Mouse (Mus musculus) limb, embryonic 13.5 days (tissue): ENCODE results near the gene Rgs7bp. TPM values are rescaled to one million over a fixed set of nuclear protein-coding genes. Genes with fewer than 3 reads are reported as not detected.
A peak's percentile ranks its signal among the peaks of the same experiment; 100 is the strongest.

Experiments
- ATAC-seq: fragments of 200-750 bp; cut with Nextera tagmentation; 2 replicates; pipeline ENCODE4 v1.8.0; 2017; ENCODE audit warnings: low read depth, moderate number of reproducible peaks, moderate TSS enrichment; ENCODE audit not compliant: low FRiP score
- H3K27ac ChIP-seq: fragments of 300-500 bp; sonication (generic); 2 replicates; pipeline ENCODE4 v1.5.1; 2015; ENCODE audit warnings: inconsistent platforms, mild to moderate bottlenecking, moderate library complexity
- H3K27me3 ChIP-seq: fragments of 300-500 bp; sonication (generic); 2 replicates; pipeline ENCODE4 v1.6.1; 2015; ENCODE audit warnings: mild to moderate bottlenecking, inconsistent platforms
- H3K36me3 ChIP-seq: fragments of 300-500 bp; sonication (generic); 2 replicates; pipeline ENCODE4 v1.6.1; 2015; ENCODE audit warnings: inconsistent platforms, mild to moderate bottlenecking, moderate library complexity
- H3K4me1 ChIP-seq: fragments of 300-500 bp; sonication (generic); 2 replicates; pipeline ENCODE4 v1.6.1; 2015; ENCODE audit warnings: inconsistent platforms
- H3K4me2 ChIP-seq: fragments of 300-500 bp; sonication (generic); replicated peaks from 2 replicates; pipeline ENCODE4 v1.6.1; 2015; ENCODE audit warnings: inconsistent platforms, mild to moderate bottlenecking, moderate library complexity
- H3K4me3 ChIP-seq: fragments of 300-500 bp; sonication (generic); 2 replicates; pipeline ENCODE4 v1.5.1; 2015; ENCODE audit warnings: moderate library complexity, mild to moderate bottlenecking, inconsistent platforms
- H3K9ac ChIP-seq: fragments of 300-500 bp; sonication (generic); 2 replicates; pipeline ENCODE4 v1.6.1; 2015; ENCODE audit warnings: mild to moderate bottlenecking, inconsistent platforms
- H3K9me3 ChIP-seq: fragments of 300-500 bp; sonication (generic); 2 replicates; pipeline ENCODE4 v1.6.1; 2016; ENCODE audit warnings: inconsistent platforms
- WGBS: fragments of 180-500 bp; shearing (Covaris S2); methylation state at CpG from one replicate; pipeline ENCODE4 v1.1.7; 2015; 5-methylcytosine and 5-hydroxymethylcytosine counted together
- polyA plus RNA-seq: library from polyadenylated mRNA; unstranded; fragments of >200 nt; fragmentation: Nextera tagmentation; extraction: Ambion mirVana; gene quantifications from 2 replicates; pipeline ENCODE4 v1.2.1, GENCODE M21; 2015

Rgs7bp gene
- polyA plus RNA-seq, 1 experiment from 2014 or later: 2.1 TPM

DNA sequence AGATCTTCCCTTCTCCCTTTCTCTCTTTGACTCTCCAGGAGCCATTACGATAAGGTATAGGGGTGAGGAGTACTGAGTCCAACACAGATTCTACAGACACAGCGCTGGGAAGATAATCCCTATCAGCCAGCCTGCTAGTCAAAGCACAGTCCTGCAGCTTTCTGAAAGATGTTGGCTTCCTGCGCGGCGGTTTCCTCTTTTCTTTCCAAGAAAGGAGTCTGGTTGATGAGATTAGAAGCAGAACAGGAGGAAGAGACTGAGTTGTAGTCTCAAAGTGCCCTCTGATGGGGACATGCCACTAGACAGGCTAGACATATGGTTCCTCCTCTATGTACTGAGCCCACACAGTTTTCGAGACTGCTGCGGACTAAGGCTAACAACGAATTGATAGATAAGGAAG is 6.1 kb downstream of the Rgs7bp start:
- no peaks in the 10 kb centered on the region for H3K9me3 ChIP-seq
- no peak overlapping the region for H3K4me3 ChIP-seq
- no peak for ATAC-seq
- H3K4me2 ChIP-seq: no peak overlapping the region
- no peak overlapping the region for H3K9ac ChIP-seq
- peaks cover 24% of the 10 kb centered on the region for H3K27me3 ChIP-seq
- 81% methylated on average over 8 of the region's 8 CpGs for WGBS
- no peaks in the 10 kb centered on the region for H3K36me3 ChIP-seq
- H3K27ac ChIP-seq: no peak overlapping the region
- H3K4me1 ChIP-seq: no peaks in the 10 kb centered on the region

DNA sequence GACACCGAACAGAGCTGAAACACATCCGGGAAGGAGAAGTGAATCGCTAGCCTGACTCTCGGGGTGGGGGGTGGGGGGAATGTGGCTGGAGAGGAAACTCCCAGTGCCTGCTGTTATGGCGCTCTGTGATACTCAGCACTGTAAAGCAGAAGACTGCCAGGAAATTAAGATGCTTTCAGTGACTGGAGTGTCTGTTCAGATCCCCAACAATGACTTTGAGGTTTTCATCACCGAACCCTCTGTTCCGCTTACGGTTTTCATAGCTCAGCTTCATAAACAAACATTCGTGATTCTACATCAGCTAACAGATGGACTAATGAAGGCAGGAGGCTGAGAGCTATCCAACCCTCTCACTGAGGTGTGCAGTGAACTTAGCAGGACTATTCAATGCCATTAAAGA is 7.4 kb downstream of the Rgs7bp start:
- ATAC-seq: no peak
- H3K27me3 ChIP-seq: peaks cover 11% of the 10 kb centered on the region

DNA sequence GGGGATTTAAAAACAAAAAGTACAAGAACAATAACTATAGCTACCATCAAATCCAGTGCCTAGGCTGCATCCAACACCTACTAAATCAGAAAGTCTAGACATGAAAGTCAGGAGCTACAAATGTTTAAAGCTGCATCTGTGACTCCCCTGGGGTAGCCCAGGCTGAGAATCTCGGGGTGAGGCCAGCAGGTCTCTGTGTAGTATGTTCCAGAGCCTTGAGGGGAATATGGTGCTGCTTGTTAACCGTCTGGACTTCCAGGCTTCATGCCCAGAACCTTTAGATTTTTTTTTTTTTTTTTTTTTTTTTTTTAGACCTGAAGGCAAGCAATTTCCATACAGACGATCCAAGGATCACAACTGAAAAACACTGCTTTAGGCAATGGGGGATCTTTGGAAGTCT is 10.8 kb downstream of the Rgs7bp start:
- no peak overlapping the region for H3K9ac ChIP-seq
- H3K4me2 ChIP-seq: no peak overlapping the region
- H3K4me3 ChIP-seq: no peak overlapping the region
- H3K36me3 ChIP-seq: no peaks in the 10 kb centered on the region
- WGBS: 33% methylated on average over 3 of the region's 3 CpGs
- peak; percentile 48; the same call in 1 of the 2 replicates for ATAC-seq
- H3K27me3 ChIP-seq: no peaks in the 10 kb centered on the region
- H3K4me1 ChIP-seq: no peaks in the 10 kb centered on the region
- no peak overlapping the region for H3K27ac ChIP-seq
- no peaks in the 10 kb centered on the region for H3K9me3 ChIP-seq

More for the DNA sequence above, 7.4 kb downstream of the Rgs7bp start:
- Histone ChIP-seq H3K9me3 (no peaks in the 10 kb centered on the region), H3K4me1 (no peaks in the 10 kb centered on the region), H3K27ac (no peak overlapping the region), H3K4me2 (no peak overlapping the region), H3K36me3 (no peaks in the 10 kb centered on the region), H3K9ac (no peak overlapping the region), H3K4me3 (no peak overlapping the region)
- WGBS: 62% methylated on average over 9 of the region's 9 CpGs

DNA sequence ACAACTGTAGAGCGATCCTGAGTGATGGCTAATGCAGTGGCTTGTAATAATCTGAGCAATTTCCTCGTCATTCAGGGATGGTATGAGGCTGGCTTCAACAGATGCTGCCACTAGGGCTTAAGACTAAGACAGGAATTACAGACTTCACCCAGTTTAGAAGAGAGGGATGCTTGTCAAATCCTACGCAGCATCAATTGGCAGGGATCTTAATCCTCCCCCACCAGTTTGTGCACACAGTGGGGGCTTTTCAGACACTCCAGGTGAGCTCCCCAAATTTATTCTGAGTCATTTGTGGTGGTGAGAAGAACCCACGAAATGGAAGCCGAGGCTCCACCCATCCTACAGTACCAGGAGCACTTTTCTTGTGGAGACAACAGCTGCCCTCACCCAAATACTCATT is 16.4 kb downstream of the Rgs7bp start:
- no peaks in the 10 kb centered on the region for H3K36me3 ChIP-seq
- WGBS: 77% methylated on average over 5 of the region's 5 CpGs

DNA sequence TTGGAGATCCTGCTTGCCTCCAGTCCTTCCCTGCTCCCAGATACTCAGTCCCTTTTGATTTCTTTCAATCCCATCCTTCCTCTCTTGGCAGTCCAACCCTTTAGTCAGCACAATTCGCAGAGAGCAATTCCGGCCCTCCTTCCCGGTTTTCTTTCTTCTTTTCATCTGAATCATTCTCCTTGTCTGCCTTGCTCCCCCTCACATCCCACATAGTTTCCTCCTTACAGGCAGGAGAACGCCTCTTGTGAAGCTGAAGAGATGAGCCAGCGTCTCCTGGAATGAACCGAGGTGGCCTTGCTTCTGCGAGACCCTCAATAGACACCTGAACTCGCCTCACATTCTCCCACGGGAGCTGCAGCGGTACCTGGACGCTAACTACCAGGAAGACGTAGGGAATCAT is 16.9 kb downstream of the Rgs7bp start:
- Histone ChIP-seq H3K4me2 (no peak overlapping the region), H3K4me1 (no peaks in the 10 kb centered on the region)

More for the DNA sequence above, 16.4 kb downstream of the Rgs7bp start:
- Histone ChIP-seq H3K9ac (no peak overlapping the region), H3K9me3 (no peaks in the 10 kb centered on the region), H3K27me3 (no peaks in the 10 kb centered on the region), H3K27ac (no peak overlapping the region), H3K4me3 (no peak overlapping the region), H3K4me1 (no peaks in the 10 kb centered on the region), H3K4me2 (no peak overlapping the region)
- no peak for ATAC-seq

DNA sequence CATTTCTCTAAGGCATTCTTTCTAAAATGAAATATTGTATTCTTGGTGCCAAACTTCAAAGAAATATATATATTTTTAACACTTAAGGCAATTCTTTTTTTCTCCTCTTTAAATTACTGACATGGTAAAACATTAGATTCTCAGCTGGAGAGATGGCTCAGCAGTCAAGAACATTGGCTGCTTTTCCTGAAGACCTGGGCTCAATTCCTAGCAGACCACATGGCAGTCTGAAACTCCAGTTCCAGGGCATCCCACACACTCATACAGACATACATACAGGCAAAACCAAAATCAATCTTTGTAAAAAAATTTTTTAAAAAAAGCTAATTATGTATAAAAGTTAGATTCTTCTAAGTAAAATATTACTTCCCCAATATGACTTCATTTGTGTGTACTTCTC is 22.8 kb downstream of the Rgs7bp start:
- no peaks in the 10 kb centered on the region for H3K9me3 ChIP-seq
- no peaks in the 10 kb centered on the region for H3K27me3 ChIP-seq
- no peak overlapping the region for H3K4me3 ChIP-seq
- no peaks in the 10 kb centered on the region for H3K36me3 ChIP-seq
- no peak overlapping the region for H3K27ac ChIP-seq
- H3K4me2 ChIP-seq: no peak overlapping the region
- H3K4me1 ChIP-seq: no peaks in the 10 kb centered on the region
- H3K9ac ChIP-seq: no peak overlapping the region
- no peak for ATAC-seq

More for the DNA sequence above, 16.9 kb downstream of the Rgs7bp start:
- 86% methylated on average over 12 of the region's 12 CpGs for WGBS
- H3K9me3 ChIP-seq: no peaks in the 10 kb centered on the region
- no peak overlapping the region for H3K4me3 ChIP-seq
- ATAC-seq: no peak
- H3K9ac ChIP-seq: no peak overlapping the region
- H3K27me3 ChIP-seq: no peaks in the 10 kb centered on the region
- H3K27ac ChIP-seq: no peak overlapping the region
- H3K36me3 ChIP-seq: no peaks in the 10 kb centered on the region

DNA sequence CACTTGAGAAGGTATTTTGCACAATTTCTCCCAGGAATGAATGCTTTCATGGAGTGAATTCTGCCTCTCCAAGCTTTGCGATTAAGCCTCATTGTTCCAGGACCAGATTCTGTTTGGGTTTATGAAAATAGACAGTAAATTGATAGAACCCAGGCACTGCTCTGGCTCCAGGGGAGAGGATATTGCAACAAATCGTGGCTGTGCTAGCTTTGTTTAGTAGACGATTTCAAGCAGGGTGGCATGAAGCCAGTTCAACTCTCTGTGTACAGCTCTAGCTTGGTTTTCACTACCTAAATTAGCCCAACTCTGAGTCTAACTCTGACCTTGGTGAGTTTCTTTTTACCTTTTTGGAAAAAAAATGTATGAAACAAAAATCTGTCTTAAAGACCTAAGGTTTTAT is 26.5 kb downstream of the Rgs7bp start:
- H3K27ac ChIP-seq: no peak overlapping the region
- WGBS: 71% methylated on average over 3 of the region's 3 CpGs

DNA sequence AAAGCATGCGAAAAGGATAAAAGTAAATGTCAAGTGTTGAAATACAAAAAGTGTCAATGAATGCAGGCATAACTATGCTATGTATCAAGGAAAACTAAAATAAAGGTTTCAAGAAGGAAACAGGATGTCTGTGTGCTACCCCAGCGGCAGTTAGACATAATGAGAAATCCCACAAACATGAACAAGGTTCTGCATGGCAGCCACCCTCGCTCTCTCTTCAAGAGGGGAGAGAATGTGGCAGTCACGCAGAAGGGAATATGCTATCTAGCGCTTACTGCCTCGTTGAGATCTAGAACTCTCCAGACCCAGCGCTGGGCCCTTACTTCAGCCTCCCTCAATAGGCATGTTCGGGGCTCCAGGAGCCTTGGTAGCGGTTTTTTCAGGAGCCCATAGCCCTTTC is 38.2 kb downstream of the Rgs7bp start:
- no peak overlapping the region for H3K27ac ChIP-seq
- no peaks in the 10 kb centered on the region for H3K36me3 ChIP-seq
- no peak for ATAC-seq
- H3K9me3 ChIP-seq: no peaks in the 10 kb centered on the region
- no peaks in the 10 kb centered on the region for H3K4me1 ChIP-seq
- 81% methylated on average over 9 of the region's 9 CpGs for WGBS
- H3K4me2 ChIP-seq: no peak overlapping the region
- no peaks in the 10 kb centered on the region for H3K27me3 ChIP-seq
- H3K4me3 ChIP-seq: no peak overlapping the region
- no peak overlapping the region for H3K9ac ChIP-seq

More for the DNA sequence above, 26.5 kb downstream of the Rgs7bp start:
- H3K27me3 ChIP-seq: no peaks in the 10 kb centered on the region
- no peak overlapping the region for H3K4me3 ChIP-seq
- no peaks in the 10 kb centered on the region for H3K36me3 ChIP-seq
- H3K9me3 ChIP-seq: no peaks in the 10 kb centered on the region
- no peak overlapping the region for H3K4me2 ChIP-seq
- no peak for ATAC-seq
- no peaks in the 10 kb centered on the region for H3K4me1 ChIP-seq
- H3K9ac ChIP-seq: no peak overlapping the region

DNA sequence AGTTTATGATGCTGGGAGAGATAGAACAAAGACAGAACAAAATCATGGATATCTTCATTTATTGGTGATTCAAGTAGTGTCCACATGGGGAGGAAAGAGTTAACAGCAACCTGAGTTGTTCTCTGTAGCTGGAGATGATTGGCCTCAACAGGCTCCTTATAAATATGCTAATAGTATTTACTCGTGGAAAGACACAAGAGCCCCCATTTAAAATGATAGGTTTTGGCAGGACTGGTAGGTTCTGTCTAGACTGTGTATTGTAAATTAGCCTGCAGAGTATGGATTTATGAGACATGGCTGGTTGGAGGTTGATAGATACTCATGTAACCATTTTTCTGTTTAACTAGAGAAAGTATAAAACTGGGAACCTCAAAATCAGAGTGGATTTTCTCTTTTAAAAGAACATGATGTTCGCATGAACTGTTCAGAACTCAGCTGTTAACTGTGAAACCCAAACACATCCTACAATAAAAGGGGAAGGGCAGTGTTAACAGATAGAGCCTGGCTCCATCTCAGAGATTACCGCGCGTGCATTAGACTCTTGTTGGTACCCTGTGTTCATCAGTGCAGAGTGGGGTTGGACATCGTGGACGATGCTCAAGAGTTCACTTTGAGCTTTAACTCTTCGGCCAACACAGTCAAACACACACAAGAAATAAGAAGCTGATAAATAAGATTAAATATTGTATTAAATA is 38.9 kb downstream of the Rgs7bp start:
- no peaks in the 10 kb centered on the region for H3K4me1 ChIP-seq
- H3K27me3 ChIP-seq: no peaks in the 10 kb centered on the region
- no peak overlapping the region for H3K4me2 ChIP-seq
- 66% methylated on average over 8 of the region's 8 CpGs for WGBS
- peak; percentile 90 for ATAC-seq
- no peak overlapping the region for H3K27ac ChIP-seq
- no peaks in the 10 kb centered on the region for H3K36me3 ChIP-seq
- no peak overlapping the region for H3K4me3 ChIP-seq
- no peaks in the 10 kb centered on the region for H3K9me3 ChIP-seq
- no peak overlapping the region for H3K9ac ChIP-seq

DNA sequence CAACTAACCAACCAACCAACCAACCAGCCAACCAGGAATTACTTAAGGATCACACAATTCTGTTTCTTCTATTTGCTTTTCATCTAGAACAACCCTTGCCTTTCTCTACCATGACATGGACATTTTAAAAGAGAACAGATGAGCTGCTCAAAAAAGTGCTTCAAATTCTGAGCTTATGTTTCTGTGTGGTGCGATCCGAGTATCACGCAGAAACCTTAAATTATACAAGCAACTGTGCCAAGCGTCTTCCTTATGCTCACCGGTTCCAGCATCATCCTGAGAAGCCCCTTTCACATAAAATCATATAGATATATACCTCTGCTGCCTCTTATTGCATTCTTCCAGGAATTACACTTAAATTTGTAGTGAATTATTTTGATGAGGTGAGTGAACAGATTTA is 43.4 kb downstream of the Rgs7bp start:
- Histone ChIP-seq H3K4me1 (no peaks in the 10 kb centered on the region), H3K27ac (no peak overlapping the region), H3K36me3 (no peaks in the 10 kb centered on the region), H3K4me2 (no peak overlapping the region), H3K9me3 (no peaks in the 10 kb centered on the region), H3K4me3 (no peak overlapping the region), H3K9ac (no peak overlapping the region), H3K27me3 (no peaks in the 10 kb centered on the region)
- 91% methylated on average over 5 of the region's 5 CpGs for WGBS
- ATAC-seq: no peak

DNA sequence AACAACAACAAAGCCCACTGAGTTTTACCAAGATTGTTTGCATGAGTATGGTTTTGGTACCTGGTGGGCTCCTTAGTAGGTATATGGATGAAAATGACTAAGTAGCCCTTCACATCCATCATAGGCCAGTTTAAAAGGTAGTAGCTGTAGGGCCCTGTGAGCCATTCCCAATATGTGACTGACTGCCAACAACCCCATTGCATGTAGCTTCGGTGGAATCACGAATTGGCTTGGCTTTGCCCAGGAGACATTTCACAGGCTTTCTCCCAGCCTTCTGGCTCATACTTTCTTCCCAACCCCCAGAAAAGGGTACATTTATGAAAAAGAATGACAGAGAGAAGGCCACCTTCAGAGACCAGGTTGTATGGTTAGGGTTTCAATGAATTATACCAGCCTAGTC is 45.8 kb downstream of the Rgs7bp start:
- Histone ChIP-seq H3K27me3 (no peaks in the 10 kb centered on the region), H3K9me3 (no peaks in the 10 kb centered on the region), H3K4me2 (no peak overlapping the region), H3K9ac (no peak overlapping the region), H3K4me1 (no peaks in the 10 kb centered on the region), H3K27ac (no peak overlapping the region), H3K36me3 (no peaks in the 10 kb centered on the region), H3K4me3 (no peak overlapping the region)
- no peak for ATAC-seq
- WGBS: 96% methylated on average over 2 of the region's 2 CpGs

DNA sequence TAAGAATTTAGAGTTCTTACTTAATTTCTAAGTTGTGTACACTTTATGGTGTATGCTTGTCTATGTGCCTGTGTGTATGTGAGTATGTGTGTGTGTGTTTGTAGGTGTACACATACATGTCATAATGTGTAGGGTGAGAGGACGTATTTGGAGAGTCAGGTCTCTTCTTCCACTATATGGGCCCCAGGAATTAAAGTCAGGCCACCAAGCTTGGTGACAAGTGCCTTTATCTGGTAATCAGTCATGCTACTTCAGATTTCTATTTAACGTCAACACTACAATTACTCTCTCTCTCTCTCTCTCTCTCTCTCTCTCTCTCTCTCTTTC is 51.9 kb downstream of the Rgs7bp start:
- Histone ChIP-seq H3K27ac (no peak overlapping the region), H3K9me3 (no peaks in the 10 kb centered on the region), H3K36me3 (no peaks in the 10 kb centered on the region), H3K27me3 (no peaks in the 10 kb centered on the region), H3K9ac (no peak overlapping the region), H3K4me3 (no peak overlapping the region), H3K4me1 (no peaks in the 10 kb centered on the region), H3K4me2 (no peak overlapping the region)
- ATAC-seq: no peak
- 86% methylated on average over 2 of the region's 2 CpGs for WGBS

DNA sequence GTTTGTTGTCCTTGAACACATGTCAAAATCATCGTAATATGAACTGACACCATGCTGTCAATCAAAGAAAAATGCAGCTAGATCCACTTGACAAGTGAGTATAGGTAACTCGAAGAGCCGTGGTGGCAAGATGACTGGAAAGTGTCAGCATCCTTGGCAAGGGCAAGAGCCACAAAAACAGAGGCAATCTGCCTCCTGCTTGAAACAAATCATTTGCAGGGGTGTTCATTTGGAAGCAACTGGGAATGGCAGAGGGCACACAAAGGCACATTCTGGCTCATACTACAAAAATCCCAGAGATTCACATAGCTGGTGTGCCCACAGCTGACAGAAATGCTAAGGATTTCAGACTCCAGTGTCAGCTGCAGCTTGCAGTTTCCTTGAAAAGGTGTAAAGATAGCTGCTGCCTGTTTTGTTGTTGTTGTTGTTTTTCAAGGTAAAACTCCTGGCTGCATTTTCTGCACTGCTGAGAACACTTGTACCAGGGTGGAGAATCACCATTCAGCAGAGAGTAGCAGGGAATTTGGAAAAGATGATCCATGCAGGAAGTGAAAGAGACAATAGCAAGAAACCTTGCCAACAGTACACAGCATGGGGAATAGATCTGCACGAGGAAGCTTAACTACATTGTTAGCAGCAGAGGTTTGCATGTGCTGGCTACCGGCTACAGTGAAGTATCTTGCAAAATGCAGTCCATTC is 52.4 kb downstream of the Rgs7bp start:
- H3K27ac ChIP-seq: no peak overlapping the region
- no peak overlapping the region for H3K9ac ChIP-seq
- H3K4me3 ChIP-seq: no peak overlapping the region
- H3K4me2 ChIP-seq: no peak overlapping the region
- H3K36me3 ChIP-seq: no peaks in the 10 kb centered on the region
- H3K27me3 ChIP-seq: no peaks in the 10 kb centered on the region
- no peak for ATAC-seq
- WGBS: 81% methylated on average over 5 of the region's 5 CpGs
- no peaks in the 10 kb centered on the region for H3K9me3 ChIP-seq
- no peaks in the 10 kb centered on the region for H3K4me1 ChIP-seq
